Mouse (Mus musculus): Measurements from ENCODE around the gene Ttc7.
A peak's percentile ranks its signal among the peaks of the same experiment; 100 is the strongest.

The Ttc7 gene

GRCm38 (mm10) chr17:87372189-87372588 is 89.5 kb downstream of the Ttc7 start:
- peak; percentile 69 for DNase-seq

- DNase-seq, result no peak
These were observed 90.6 kb downstream of the Ttc7 start for GRCm38 (mm10) chr17:87373327-87373726.

GRCm38 (mm10) chr17:87375941-87376511 is 93.3 kb downstream of the Ttc7 start:
- no peak for DNase-seq

GRCm38 (mm10) chr17:87376831-87377471 is 94.3 kb downstream of the Ttc7 start:
- DNase-seq, result no peak

- peak; percentile 58 for DNase-seq
These were observed 94.8 kb downstream of the Ttc7 start for GRCm38 (mm10) chr17:87377536-87377935.

GRCm38 (mm10) chr17:87378354-87379159 is 95.9 kb downstream of the Ttc7 start:
- DNase-seq, result peak; percentile 73

GRCm38 (mm10) chr17:87379160-87379624 is 96.5 kb downstream of the Ttc7 start:
- DNase-seq, result no peak

GRCm38 (mm10) chr17:87379821-87380220 is 97.1 kb downstream of the Ttc7 start:
- DNase-seq, result no peak

GRCm38 (mm10) chr17:87380681-87381080 is 98.0 kb downstream of the Ttc7 start:
- no peak for DNase-seq

GRCm38 (mm10) chr17:87385835-87386234 is 103.1 kb downstream of the Ttc7 start:
- DNase-seq, result no peak

GRCm38 (mm10) chr17:87387068-87387467 is 104.4 kb downstream of the Ttc7 start:
- no peak for DNase-seq

- DNase-seq, result no peak
These were observed 108.6 kb downstream of the Ttc7 start for GRCm38 (mm10) chr17:87391242-87391641.

GRCm38 (mm10) chr17:87397088-87397487 is 114.4 kb downstream of the Ttc7 start:
- DNase-seq, result no peak

- DNase-seq, result no peak
These were observed 119.8 kb downstream of the Ttc7 start for GRCm38 (mm10) chr17:87402444-87402843.

GRCm38 (mm10) chr17:87403462-87403861 is 120.8 kb downstream of the Ttc7 start:
- DNase-seq, result no peak

- no peak for DNase-seq
These were observed 122.9 kb downstream of the Ttc7 start for GRCm38 (mm10) chr17:87405576-87405975.

- DNase-seq, result no peak
These were observed 124.0 kb downstream of the Ttc7 start for GRCm38 (mm10) chr17:87406646-87407045.

GRCm38 (mm10) chr17:87418082-87418481 is 135.4 kb downstream of the Ttc7 start:
- DNase-seq, result no peak

GRCm38 (mm10) chr17:87427511-87427910 is 144.8 kb downstream of the Ttc7 start, which contains the start of gene Stpg4:
Gene Stpg4, minus strand, starts transcription at chr17:87427741.
- DNase-seq, result no peak

- no peak for DNase-seq
These were observed 146.7 kb downstream of the Ttc7 start for GRCm38 (mm10) chr17:87429431-87429830.
